Mouse (Mus musculus) inflammation-experienced regulatory T-cells, adult 6 months (primary cell): Measurements from ENCODE around the gene Unc93a. TPM values are rescaled to one million over a fixed set of nuclear protein-coding genes. Genes with fewer than 3 reads are reported as not detected.
"Not testable (repeated sequence)": the region's sequence is repeated elsewhere in the genome, so short reads cannot be mapped to it uniquely, and the experiment has no call there.

Experiments used
- ATAC-seq: one replicate; pipeline ENCODE4 v1.8.0; 2017
- polyA plus RNA-seq, 3 experiments: library from polyadenylated mRNA; unstranded; fragments of 100-300 nt; shearing (Covaris generic); gene quantifications; one replicate each; pipeline ENCODE4 v1.2.1; 2017

The Unc93a gene
- polyA plus RNA-seq: not detected

- ATAC-seq: not testable (repeated sequence)
Measured at GRCm38 (mm10) chr17:13131710-13132109, at the start of gene Unc93a. TSS of gene Unc93a (minus strand) at chr17:13131810.

- not testable (repeated sequence) for ATAC-seq
Measured at GRCm38 (mm10) chr17:13180491-13180890, 48.9 kb upstream of the Unc93a start.

GRCm38 (mm10) chr17:13179021-13179420 lies 47.4 kb upstream of the Unc93a start:
- ATAC-seq: not testable (repeated sequence)

GRCm38 (mm10) chr17:13177796-13178195 lies 46.2 kb upstream of the Unc93a start:
- ATAC-seq: not testable (repeated sequence)

GRCm38 (mm10) chr17:13175609-13176008 lies 44.0 kb upstream of the Unc93a start:
- ATAC-seq: peak; percentile 56

GRCm38 (mm10) chr17:13174029-13174428 lies 42.4 kb upstream of the Unc93a start:
- peak; percentile 68 for ATAC-seq

GRCm38 (mm10) chr17:13173578-13173977 lies 42.0 kb upstream of the Unc93a start:
- ATAC-seq: not testable (repeated sequence)

- not testable (repeated sequence) for ATAC-seq
Measured at GRCm38 (mm10) chr17:13146128-13146527, 14.5 kb upstream of the Unc93a start.

GRCm38 (mm10) chr17:13144580-13145215 lies 13.1 kb upstream of the Unc93a start:
- ATAC-seq: peak; percentile 90

- ATAC-seq: not testable (repeated sequence)
Measured at GRCm38 (mm10) chr17:13142665-13143064, 11.1 kb upstream of the Unc93a start.

- ATAC-seq: not testable (repeated sequence)
Measured at GRCm38 (mm10) chr17:13135356-13135755, 3.7 kb upstream of the Unc93a start.

GRCm38 (mm10) chr17:13132352-13132751 lies 742 bp upstream of the Unc93a start:
- not testable (repeated sequence) for ATAC-seq

- not testable (repeated sequence) for ATAC-seq
Measured at GRCm38 (mm10) chr17:13129737-13130465, 1.7 kb downstream of the Unc93a start.

- not testable (repeated sequence) for ATAC-seq
Measured at GRCm38 (mm10) chr17:13129324-13129723, 2.3 kb downstream of the Unc93a start.

GRCm38 (mm10) chr17:13124241-13124640 lies 7.4 kb downstream of the Unc93a start:
- ATAC-seq: not testable (repeated sequence)

GRCm38 (mm10) chr17:13123308-13124038 lies 8.1 kb downstream of the Unc93a start:
- not testable (repeated sequence) for ATAC-seq

- not testable (repeated sequence) for ATAC-seq
Measured at GRCm38 (mm10) chr17:13112504-13113291, 18.9 kb downstream of the Unc93a start.

GRCm38 (mm10) chr17:13106563-13106962 lies 25.0 kb downstream of the Unc93a start:
- not testable (repeated sequence) for ATAC-seq

GRCm38 (mm10) chr17:13092960-13093359 lies 38.6 kb downstream of the Unc93a start:
- not testable (repeated sequence) for ATAC-seq

- not testable (repeated sequence) for ATAC-seq
Measured at GRCm38 (mm10) chr17:13092100-13092764, 39.4 kb downstream of the Unc93a start.

- not testable (repeated sequence) for ATAC-seq
Measured at GRCm38 (mm10) chr17:13091510-13091909, 40.1 kb downstream of the Unc93a start.

GRCm38 (mm10) chr17:13069227-13069626 lies 62.4 kb downstream of the Unc93a start:
- ATAC-seq: not testable (repeated sequence)
